Mouse (Mus musculus) MEL-GATA-1-ER (cell line): ENCODE data around the gene Cadm2.

ENCODE experiments used
- DNase-seq: peaks from one replicate; pipeline ENCODE4 v3.0.0-alpha.2; 2012; ENCODE audit warnings: low read depth; ENCODE audit errors: extremely low read depth

Gene Cadm2

GRCm38 (mm10) chr16:67509079-67509478 is 111.6 kb downstream of the Cadm2 start:
- no peak for DNase-seq

GRCm38 (mm10) chr16:67482542-67482941 is 138.2 kb downstream of the Cadm2 start:
- DNase-seq: no peak

GRCm38 (mm10) chr16:67467041-67467440 is 153.7 kb downstream of the Cadm2 start:
- no peak for DNase-seq

- no peak for DNase-seq
Measured at GRCm38 (mm10) chr16:67436301-67436700, 184.4 kb downstream of the Cadm2 start.

GRCm38 (mm10) chr16:67425371-67425770 is 195.3 kb downstream of the Cadm2 start:
- no peak for DNase-seq

GRCm38 (mm10) chr16:67410926-67411325 is 209.8 kb downstream of the Cadm2 start:
- no peak for DNase-seq

GRCm38 (mm10) chr16:67410482-67410881 is 210.2 kb downstream of the Cadm2 start:
- DNase-seq: no peak

GRCm38 (mm10) chr16:67367745-67368144 is 253.0 kb downstream of the Cadm2 start:
- no peak for DNase-seq

GRCm38 (mm10) chr16:67348011-67348410 is 272.7 kb downstream of the Cadm2 start:
- DNase-seq: no peak

GRCm38 (mm10) chr16:67347561-67347960 is 273.1 kb downstream of the Cadm2 start:
- no peak for DNase-seq

- DNase-seq: no peak
Measured at GRCm38 (mm10) chr16:67346621-67347290, 274.0 kb downstream of the Cadm2 start.

GRCm38 (mm10) chr16:67344194-67344593 is 276.5 kb downstream of the Cadm2 start:
- DNase-seq: no peak

- no peak for DNase-seq
Measured at GRCm38 (mm10) chr16:67311033-67311432, 309.7 kb downstream of the Cadm2 start.

GRCm38 (mm10) chr16:67284664-67285063 is 336.0 kb downstream of the Cadm2 start:
- DNase-seq: no peak

GRCm38 (mm10) chr16:67243598-67243997 is 377.1 kb downstream of the Cadm2 start:
- DNase-seq: no peak

GRCm38 (mm10) chr16:67234862-67235261 is 385.8 kb downstream of the Cadm2 start:
- DNase-seq: peak; percentile 30

GRCm38 (mm10) chr16:67226696-67227095 is 394.0 kb downstream of the Cadm2 start:
- no peak for DNase-seq

GRCm38 (mm10) chr16:67203329-67203728 is 417.4 kb downstream of the Cadm2 start:
- no peak for DNase-seq

- DNase-seq: no peak
Measured at GRCm38 (mm10) chr16:67192852-67193415, 427.8 kb downstream of the Cadm2 start.

- DNase-seq: no peak
Measured at GRCm38 (mm10) chr16:67192395-67192794, 428.3 kb downstream of the Cadm2 start.

GRCm38 (mm10) chr16:67186322-67186721 is 434.4 kb downstream of the Cadm2 start:
- no peak for DNase-seq

- DNase-seq: no peak
Measured at GRCm38 (mm10) chr16:67182958-67183357, 437.8 kb downstream of the Cadm2 start.

- DNase-seq: no peak
Measured at GRCm38 (mm10) chr16:67175386-67175785, 445.3 kb downstream of the Cadm2 start.
